Mouse (Mus musculus) mature B cell (primary cell): ENCODE data around the gene Dimt1.
"Not testable (repeated sequence)": the region's sequence is repeated elsewhere in the genome, so short reads cannot be mapped to it uniquely, and the experiment has no call there.

Experiments
- in situ Hi-C: fragments of 300-500 bp; cut with MboI; formaldehyde crosslinking; loops from 2 replicates; pipeline ENCODE4 v1.14.3; 2019

The Dimt1 gene

GRCm38 (mm10) chr13:106960557-106960956 is 13.6 kb downstream of the Dimt1 start:
- in situ Hi-C loops, result no loop called here

GRCm38 (mm10) chr13:106961496-106961895 is 14.6 kb downstream of the Dimt1 start:
- in situ Hi-C loops, result no loop called here

GRCm38 (mm10) chr13:106996891-106997290 is 50.0 kb downstream of the Dimt1 start:
- in situ Hi-C loops, result no loop called here

GRCm38 (mm10) chr13:106997557-106997956 is 50.6 kb downstream of the Dimt1 start:
- in situ Hi-C loops, result not testable (repeated sequence)

GRCm38 (mm10) chr13:106998026-106998425 is 51.1 kb downstream of the Dimt1 start:
- in situ Hi-C loops, result no loop called here

- in situ Hi-C loops, result no loop called here
Measured at GRCm38 (mm10) chr13:106998671-106999070, 51.7 kb downstream of the Dimt1 start.

- in situ Hi-C loops, result no loop called here
Measured at GRCm38 (mm10) chr13:107003211-107003610, 56.3 kb downstream of the Dimt1 start.

GRCm38 (mm10) chr13:107008174-107008573 is 61.2 kb downstream of the Dimt1 start:
- in situ Hi-C loops, result no loop called here
